44 mouse cellular contexts compared by ENCODE assay signal in the genomic region with DNA sequence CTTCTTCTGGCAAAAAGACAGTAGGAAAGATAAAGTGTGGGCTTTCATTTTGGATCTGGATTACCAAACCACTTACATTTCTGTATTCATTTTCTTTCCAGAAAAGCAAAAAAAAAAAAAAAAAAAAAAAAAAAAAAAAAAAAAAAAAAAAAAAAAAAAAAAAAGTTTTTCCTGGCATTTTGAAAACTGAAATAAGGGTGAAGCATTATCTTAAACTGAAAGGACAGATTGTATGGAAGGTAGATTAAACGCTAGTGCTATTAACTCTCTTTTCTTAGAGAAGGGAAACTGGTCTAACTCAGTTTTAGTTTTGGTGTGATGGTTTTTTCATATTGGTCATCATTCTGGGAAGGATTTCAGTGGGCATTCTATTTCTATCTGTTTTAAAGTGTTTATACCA. TPM values are rescaled to one million over a fixed set of nuclear protein-coding genes. Genes with fewer than 3 reads are reported as not detected.
"Had no signal": no experiment of that assay in that cellular context is flagged by ENCODE, and none has a peak within 500 bp of the region (broad histone marks: within the 10 kb centered on the region; RNA-seq: fewer than 3 reads in every experiment).

No protein-coding gene starts in this region.

- ATAC-seq: liver, embryonic 12.5 days; liver, postnatal 0 days; lung, postnatal 0 days; midbrain, embryonic 13.5 days; midbrain, embryonic 15.5 days; midbrain, embryonic 16.5 days had no signal

- H3K9me3 ChIP-seq: limb, embryonic 10.5 days; limb, embryonic 12.5 days; limb, embryonic 13.5 days; limb, embryonic 15.5 days; liver, embryonic 12.5 days; liver, embryonic 13.5 days; liver, embryonic 15.5 days; lung, embryonic 15.5 days; midbrain, embryonic 15.5 days had no signal

- H3K4me3 ChIP-seq: limb, embryonic 10.5 days; limb, embryonic 12.5 days; limb, embryonic 13.5 days; limb, embryonic 15.5 days; liver, embryonic 12.5 days; liver, embryonic 13.5 days; liver, embryonic 15.5 days; lung, embryonic 15.5 days; megakaryocyte, embryonic 14.5 days; midbrain, embryonic 10.5 days; midbrain, embryonic 12.5 days; midbrain, embryonic 13.5 days; midbrain, embryonic 15.5 days; myocyte; neural tube, embryonic 12.5 days; neural tube, embryonic 13.5 days had no signal

- H3K27ac ChIP-seq: limb, embryonic 10.5 days; limb, embryonic 12.5 days; limb, embryonic 13.5 days; limb, embryonic 15.5 days; liver, embryonic 12.5 days; liver, embryonic 13.5 days; liver, embryonic 14.5 days; liver, embryonic 15.5 days; lung, embryonic 15.5 days; macrophage; midbrain, embryonic 10.5 days; midbrain, embryonic 12.5 days; midbrain, embryonic 13.5 days; midbrain, embryonic 15.5 days; neural tube, embryonic 12.5 days had no signal

- H3K4me1 ChIP-seq: liver, embryonic 13.5 days had no signal

- DNase-seq: left cerebral cortex, postnatal 4 days; liver; liver, embryonic 13.5 days; liver, postnatal 0 days; lung, adult 18-20 months; lung, adult 2 months; lung, embryonic 14.5 days; lung, postnatal 10 days; lung, postnatal 14 days; lung, postnatal 36 days; lung, postnatal 4 days; midbrain, embryonic 14.5 days had no signal

- H3K36me3 ChIP-seq: limb, embryonic 10.5 days; limb, embryonic 12.5 days; limb, embryonic 13.5 days; limb, embryonic 15.5 days; liver, embryonic 12.5 days; liver, embryonic 13.5 days; liver, embryonic 15.5 days; lung, embryonic 15.5 days; midbrain, embryonic 10.5 days; midbrain, embryonic 12.5 days; midbrain, embryonic 13.5 days; midbrain, embryonic 15.5 days; neural tube, embryonic 12.5 days; neural tube, embryonic 13.5 days had no signal

- H3K4me2 ChIP-seq: limb, embryonic 12.5 days; limb, embryonic 13.5 days; limb, embryonic 15.5 days; liver, embryonic 11.5 days; liver, embryonic 12.5 days; liver, embryonic 13.5 days; liver, embryonic 15.5 days; lung, embryonic 14.5 days; lung, embryonic 15.5 days; midbrain, embryonic 11.5 days; midbrain, embryonic 12.5 days; midbrain, embryonic 13.5 days; midbrain, embryonic 15.5 days; neural tube, embryonic 12.5 days; neural tube, embryonic 13.5 days had no signal

- H3K9ac ChIP-seq: limb, embryonic 12.5 days; limb, embryonic 13.5 days; limb, embryonic 15.5 days; liver, embryonic 12.5 days; liver, embryonic 13.5 days; liver, embryonic 14.5 days; liver, embryonic 15.5 days; liver, postnatal 0 days; lung, embryonic 14.5 days; lung, embryonic 15.5 days; midbrain, embryonic 12.5 days; midbrain, embryonic 13.5 days; midbrain, embryonic 15.5 days; neural tube, embryonic 12.5 days; neural tube, embryonic 13.5 days had no signal

RNA-seq across cellular contexts. Expression of a gene that starts 1.6 kb away (rescaled TPM):
- total RNA-seq: left cerebral cortex, postnatal 10 days; left cerebral cortex, postnatal 25 days; left cerebral cortex, postnatal 36 days; liver, adult 2 months; megakaryocyte, adult 5-6 weeks; megakaryocyte-erythroid progenitor cell, adult 5-6 weeks; monocyte, adult 5-6 weeks had no signal
- polyA plus RNA-seq: limb, embryonic 10.5 days; limb, embryonic 13.5 days; limb, embryonic 15.5 days; liver, adult 2 months; liver, embryonic 11.5 days; liver, embryonic 12.5 days; liver, embryonic 13.5 days; liver, embryonic 14.5 days; liver, embryonic 15.5 days; liver, embryonic 16.5 days; liver, postnatal 0 days; lung, adult 2 months; lung, embryonic 14.5 days; lung, embryonic 15.5 days; lung, embryonic 16.5 days; lung, postnatal 0 days; macrophage; myocyte had no signal

RNA-seq across cellular contexts. Expression of a gene that starts 16.8 kb away (rescaled TPM):
- total RNA-seq: liver, adult 2 months; megakaryocyte, adult 5-6 weeks; megakaryocyte-erythroid progenitor cell, adult 5-6 weeks; monocyte, adult 5-6 weeks had no signal
- polyA plus RNA-seq: liver, adult 2 months; liver, embryonic 11.5 days; liver, embryonic 12.5 days; liver, embryonic 13.5 days; liver, embryonic 15.5 days; liver, embryonic 16.5 days; liver, postnatal 0 days; lung, adult 2 months; lung, embryonic 14.5 days; lung, embryonic 15.5 days; lung, embryonic 16.5 days; macrophage had no signal

RNA-seq across cellular contexts. Expression of a gene that starts 26.5 kb away (rescaled TPM):
- total RNA-seq: liver, adult 2 months; megakaryocyte, adult 5-6 weeks; megakaryocyte-erythroid progenitor cell, adult 5-6 weeks had no signal
- polyA plus RNA-seq: liver, adult 2 months; liver, embryonic 12.5 days; liver, embryonic 14.5 days; liver, embryonic 15.5 days; liver, embryonic 16.5 days; liver, postnatal 0 days; lung, adult 2 months; lung, embryonic 14.5 days; lung, embryonic 15.5 days; lung, embryonic 16.5 days; lung, postnatal 0 days; macrophage had no signal

RNA-seq across cellular contexts. Expression of a gene that starts 41.1 kb away (rescaled TPM):
- total RNA-seq: liver, adult 2 months; megakaryocyte, adult 5-6 weeks; megakaryocyte-erythroid progenitor cell, adult 5-6 weeks; monocyte, adult 5-6 weeks had no signal
- polyA plus RNA-seq: limb, embryonic 14.5 days; liver, adult 2 months; liver, embryonic 11.5 days; liver, embryonic 12.5 days; liver, embryonic 13.5 days; liver, embryonic 14.5 days; liver, embryonic 15.5 days; liver, embryonic 16.5 days; liver, postnatal 0 days; lung, adult 2 months; lung, embryonic 14.5 days; lung, embryonic 15.5 days; lung, embryonic 16.5 days; lung, postnatal 0 days; macrophage; midbrain, postnatal 0 days; myocyte had no signal
